Mouse (Mus musculus) left cerebral cortex, adult 9 months (tissue): ENCODE measurements at regions not wholly inside any gene's neighbourhood (a gene's known extent, or its start where the extent isn't known, plus 50 kb on each side); places are given as distances from the start of the nearest gene placed in this dataset.

Experiments
- DNase-seq, 2 experiments: peaks; one replicate each; pipeline ENCODE4 v3.0.0; 2022; ENCODE audit warnings: low spot score in 2 of 2

GRCm38 (mm10) chr13:80798863-80799817, 84.0 kb upstream of the Arrdc3 start:
- DNase-seq, result no peak

GRCm38 (mm10) chr13:80806172-80806571, 77.0 kb upstream of the Arrdc3 start:
- peak in 1 of 2 experiments; percentile 8 for DNase-seq

- peak; percentile 31 to 50 for DNase-seq
Observed at GRCm38 (mm10) chr13:80827037-80827471, 56.1 kb upstream of the Arrdc3 start.
